Mouse (Mus musculus) embryo, embryonic 9.5 days (tissue): ENCODE measurements around the gene Ddt.
A peak's percentile ranks its signal among the peaks of the same experiment; 100 is the strongest.

Experiments used
- DNase-seq: peaks from one replicate; pipeline ENCODE4 v3.0.0-alpha.2; 2017; ENCODE audit errors: extremely low spot score

Gene Ddt

GRCm38 (mm10) chr10:75772795-75773664 lies at the start of gene Ddt:
TSS of gene Ddt (minus strand) at chr10:75773414.
- peak; percentile 92 for DNase-seq

DNA sequence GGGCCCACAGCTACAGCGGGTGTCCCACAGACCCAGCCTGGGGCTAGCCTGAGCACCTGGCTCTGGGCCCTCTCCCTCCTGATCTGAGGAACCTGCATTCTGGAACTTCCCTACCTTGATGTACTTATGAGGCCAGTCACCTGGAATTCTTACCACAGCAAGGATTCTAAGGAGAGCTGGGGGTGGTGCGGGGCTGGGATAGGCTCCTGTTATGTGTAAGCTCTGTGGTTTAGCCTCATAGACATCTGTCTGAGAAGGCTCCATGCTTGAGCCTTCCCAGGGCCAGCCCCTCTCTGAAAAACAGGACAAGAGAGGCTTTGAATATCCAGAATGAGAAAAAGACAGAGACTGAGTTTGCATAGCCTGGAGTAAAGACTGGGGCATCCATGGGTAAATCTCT lies 49.2 kb upstream of the Ddt start, which contains the start of gene Gstt4:
Gene Gstt4 (minus strand): TSS at position 101 of the 400 bp plus-strand sequence.
- no peak for DNase-seq

DNA sequence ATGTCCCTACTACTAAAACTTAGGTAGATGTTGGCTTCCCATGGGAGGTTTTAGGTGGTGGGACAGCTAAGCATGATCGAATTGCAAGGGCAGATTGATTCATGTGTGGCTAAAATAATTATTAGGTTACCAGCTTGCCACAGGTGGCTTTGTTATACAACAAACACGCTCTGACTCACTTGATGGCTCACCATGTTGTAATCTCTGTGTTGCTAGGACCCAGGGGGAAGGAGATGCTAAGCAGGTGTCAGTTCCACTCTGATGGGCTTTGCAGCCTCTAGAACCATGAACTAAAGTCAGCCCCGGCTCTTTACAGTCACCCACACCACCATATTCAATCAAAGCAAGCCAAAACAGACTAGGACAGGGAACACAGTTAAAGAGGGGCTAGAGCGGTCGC lies 46.7 kb upstream of the Ddt start:
- DNase-seq = no peak

DNA sequence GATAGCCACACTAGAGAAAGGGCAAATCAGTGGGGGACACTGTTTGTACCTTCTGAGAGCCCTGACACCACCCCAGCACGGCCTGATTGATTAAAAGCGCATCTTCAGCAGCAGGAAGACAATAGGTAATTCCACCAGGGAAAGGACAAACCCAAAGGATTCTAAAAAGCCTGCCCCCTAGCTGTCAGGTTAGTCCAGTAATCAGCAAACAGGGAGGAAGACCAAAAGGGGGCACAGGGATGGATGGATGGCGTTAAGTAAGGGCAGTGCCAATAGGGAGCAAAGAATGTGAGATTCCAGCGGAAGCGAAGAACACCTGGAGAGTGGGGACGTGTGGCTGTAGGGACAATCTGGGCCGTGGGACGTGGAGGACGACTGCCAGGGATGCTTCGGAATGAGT lies 45.4 kb upstream of the Ddt start:
- DNase-seq = no peak

DNA sequence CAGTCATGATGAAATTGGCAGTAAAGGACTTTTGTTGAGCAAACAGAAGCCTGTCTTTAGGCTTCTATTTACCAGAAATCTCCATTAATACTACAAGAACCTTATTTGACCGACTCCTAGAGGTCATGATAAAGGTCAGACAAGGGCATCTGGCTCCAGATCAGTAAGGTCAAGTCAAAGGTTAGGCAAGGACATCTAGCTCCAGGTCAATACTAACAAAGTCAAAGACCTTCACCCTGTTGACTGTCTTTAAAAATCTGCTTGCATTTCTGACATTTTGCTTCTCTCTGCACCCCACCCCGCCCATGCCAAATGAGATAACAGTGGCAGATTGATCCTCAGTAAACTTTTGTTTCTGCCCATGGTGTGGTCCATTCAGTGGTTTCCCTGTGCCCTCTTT lies 31.0 kb upstream of the Ddt start:
- no peak for DNase-seq

GRCm38 (mm10) chr10:75798176-75798696 lies 25.0 kb upstream of the Ddt start, which contains the start of gene Gstt1:
TSS of gene Gstt1 (minus strand) at chr10:75798584.
- DNase-seq = no peak

GRCm38 (mm10) chr10:75797619-75798175 lies 24.5 kb upstream of the Ddt start:
- DNase-seq = peak; percentile 27

DNA sequence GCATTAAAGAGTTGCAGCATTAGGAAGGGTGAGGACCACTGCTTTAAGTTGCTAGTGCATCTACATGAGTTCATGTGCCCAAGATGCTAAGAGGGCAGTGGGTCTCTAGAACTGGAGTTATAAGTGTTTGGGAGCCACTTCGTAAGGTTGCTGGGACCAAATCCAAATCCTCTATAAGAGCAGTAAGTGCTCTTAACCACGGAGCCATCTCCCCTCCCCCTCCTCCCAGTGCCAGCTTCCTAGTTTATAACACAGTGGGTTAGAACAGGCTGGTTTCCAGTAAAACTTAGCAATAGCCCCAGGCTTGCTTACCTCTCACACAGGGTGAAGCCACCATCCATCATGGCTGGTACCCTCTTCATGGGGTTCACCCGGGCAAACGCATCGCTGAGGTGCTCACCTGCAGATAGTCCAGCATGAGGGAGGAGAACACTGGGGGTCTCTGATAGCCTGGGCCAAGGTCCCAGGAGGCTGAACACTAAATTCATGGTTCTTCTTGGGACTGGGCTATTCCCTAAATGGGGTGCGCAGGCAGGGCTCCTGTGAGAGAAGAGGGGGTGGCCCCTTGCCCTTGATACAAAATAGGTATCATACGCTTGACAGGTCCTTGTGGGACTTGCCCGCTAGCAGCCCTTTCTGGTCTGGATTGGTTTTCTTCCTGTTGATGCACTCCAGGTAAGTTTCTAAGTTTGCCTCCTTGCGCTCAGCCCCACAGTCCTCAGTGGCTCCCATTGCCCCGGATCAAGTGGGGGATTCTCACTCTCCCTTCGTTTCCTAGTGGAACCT lies 23.7 kb upstream of the Ddt start:
- DNase-seq = no peak

GRCm38 (mm10) chr10:75794880-75795279 lies 21.7 kb upstream of the Ddt start:
- DNase-seq = peak; percentile 28

- no peak for DNase-seq
These were observed 17.6 kb upstream of the Ddt start for GRCm38 (mm10) chr10:75790773-75791172.

DNA sequence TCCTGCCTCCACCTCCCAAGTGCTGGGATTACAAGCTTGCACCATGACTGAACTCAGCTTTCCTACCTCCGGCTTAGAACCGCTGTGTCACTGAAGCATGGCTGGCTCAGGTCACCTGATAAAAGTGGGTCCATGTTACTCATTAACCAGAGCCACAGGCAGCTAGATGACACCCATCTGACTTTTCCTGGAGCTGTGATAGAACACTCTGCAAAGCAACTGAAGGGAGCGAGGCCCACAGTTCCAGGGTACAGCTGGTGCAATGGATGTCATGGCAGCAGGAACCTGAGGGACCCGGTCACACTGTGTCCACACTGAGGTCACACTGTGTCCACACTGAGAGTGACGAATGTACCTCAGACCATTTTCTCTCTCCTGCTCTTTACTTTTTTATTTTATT lies 16.6 kb upstream of the Ddt start:
- DNase-seq = no peak

DNA sequence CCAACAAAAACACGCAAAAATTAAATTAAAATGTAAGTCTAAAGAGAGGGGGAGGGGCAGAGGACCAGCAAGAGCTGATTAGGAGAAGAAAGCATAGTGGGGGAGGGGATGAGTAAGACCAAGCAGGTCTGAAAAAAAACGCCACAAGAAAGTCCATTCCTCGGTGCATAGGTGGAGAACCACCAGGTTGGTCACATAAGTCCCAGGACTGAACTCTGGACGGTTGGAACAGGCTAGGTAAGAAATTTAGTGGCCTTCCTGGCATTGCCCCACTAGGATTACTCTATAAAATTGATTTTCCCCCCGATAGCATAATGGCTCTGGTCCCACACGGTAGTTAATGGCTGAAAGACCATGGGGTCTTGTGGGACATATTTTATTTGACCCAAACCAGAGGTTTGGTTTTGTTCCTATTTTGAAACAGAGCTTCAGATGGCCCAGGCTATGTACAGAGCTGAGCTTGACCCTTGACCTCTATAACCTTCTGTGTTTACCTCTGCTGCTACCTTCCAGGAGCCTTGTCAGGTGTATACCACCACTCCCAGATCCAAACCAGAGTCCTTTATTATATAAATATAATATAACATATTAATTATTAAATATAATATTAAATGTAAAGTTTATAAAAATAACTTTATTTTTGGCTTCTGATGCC lies 16.0 kb upstream of the Ddt start:
- DNase-seq = no peak

DNA sequence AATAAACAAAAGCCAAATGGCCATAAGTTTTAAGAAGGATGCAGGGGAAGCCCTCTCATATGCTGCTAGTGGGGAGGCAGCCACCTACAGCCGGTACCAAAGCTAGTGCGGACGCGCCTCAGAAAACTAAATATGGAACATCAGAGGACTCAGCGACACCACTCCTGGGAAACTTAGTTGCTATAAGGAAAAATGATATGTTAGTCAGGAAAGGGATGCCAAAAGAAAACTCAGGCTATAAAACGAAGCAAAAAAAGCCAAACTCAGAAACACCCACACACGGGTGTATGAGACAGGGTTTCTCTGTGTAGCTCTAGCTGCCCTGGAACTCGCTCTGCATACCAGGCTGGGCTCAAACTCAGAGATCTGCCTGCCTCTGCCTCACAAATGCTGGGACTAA lies 15.1 kb upstream of the Ddt start:
- no peak for DNase-seq

DNA sequence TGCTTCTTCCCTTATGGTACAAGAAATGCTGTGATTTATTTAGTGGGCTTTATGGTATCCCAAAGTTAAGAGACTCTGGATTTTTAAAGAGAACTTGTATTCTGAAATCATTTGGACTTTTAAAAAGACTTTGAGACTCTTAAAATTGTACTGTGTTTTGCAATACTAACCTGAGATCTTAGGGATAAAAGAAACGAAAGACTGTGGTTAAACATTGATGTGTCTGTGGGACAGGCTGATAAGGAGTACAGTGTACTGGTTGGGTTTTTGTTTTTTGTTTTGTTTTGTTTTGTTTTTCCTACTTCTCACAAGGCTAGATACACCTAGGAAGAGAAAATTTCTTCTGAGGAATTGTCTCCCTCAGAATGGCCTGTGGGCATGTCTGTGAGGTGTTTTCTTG lies 12.2 kb upstream of the Ddt start:
- no peak for DNase-seq

DNA sequence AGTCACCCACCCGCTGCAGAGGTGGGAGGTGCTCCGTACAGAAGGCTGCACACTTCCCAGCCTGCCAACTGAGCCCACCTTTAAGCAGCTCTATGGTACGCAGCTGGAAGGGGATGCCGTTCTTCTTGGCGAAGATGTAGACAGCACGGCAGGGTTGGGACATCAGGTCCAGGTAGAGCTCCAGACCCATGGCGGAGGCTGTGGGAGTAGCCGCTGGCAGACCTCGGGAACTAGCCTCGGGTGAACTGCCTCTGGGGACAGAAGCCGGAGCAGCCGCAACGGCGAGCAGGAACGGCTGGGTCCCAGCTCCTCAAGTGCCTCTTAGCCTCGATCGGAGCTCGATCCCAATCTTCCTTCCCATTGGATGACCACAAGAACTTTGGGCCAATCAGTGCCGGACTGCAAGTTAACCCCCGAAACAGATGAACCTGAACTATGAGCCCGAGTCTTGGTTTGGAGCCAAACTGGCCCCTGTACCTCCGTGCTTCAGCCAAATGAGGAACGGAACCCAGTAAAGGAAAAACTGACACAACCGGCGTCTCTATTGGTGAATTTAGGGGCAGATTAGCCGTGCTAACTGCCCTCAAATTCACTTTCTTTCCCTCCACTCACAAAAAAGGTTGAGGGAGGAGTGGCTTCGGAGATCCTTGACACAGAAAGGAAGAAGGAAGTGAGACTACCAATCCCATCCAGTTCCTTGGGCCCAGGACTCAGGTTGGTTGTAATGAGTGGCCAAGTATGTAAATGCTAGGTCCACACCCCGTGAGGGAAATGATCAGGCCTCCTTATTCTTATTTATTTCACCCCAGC lies 7.8 kb upstream of the Ddt start, which contains the start of the genes Gm20441 and Gstt3:
Gene Gm20441 (minus strand): TSS at position 186 of the 810 bp plus-strand sequence.
Gene Gstt3 (minus strand): TSS at position 646 of the 810 bp plus-strand sequence.
- peak; percentile 61 for DNase-seq

DNA sequence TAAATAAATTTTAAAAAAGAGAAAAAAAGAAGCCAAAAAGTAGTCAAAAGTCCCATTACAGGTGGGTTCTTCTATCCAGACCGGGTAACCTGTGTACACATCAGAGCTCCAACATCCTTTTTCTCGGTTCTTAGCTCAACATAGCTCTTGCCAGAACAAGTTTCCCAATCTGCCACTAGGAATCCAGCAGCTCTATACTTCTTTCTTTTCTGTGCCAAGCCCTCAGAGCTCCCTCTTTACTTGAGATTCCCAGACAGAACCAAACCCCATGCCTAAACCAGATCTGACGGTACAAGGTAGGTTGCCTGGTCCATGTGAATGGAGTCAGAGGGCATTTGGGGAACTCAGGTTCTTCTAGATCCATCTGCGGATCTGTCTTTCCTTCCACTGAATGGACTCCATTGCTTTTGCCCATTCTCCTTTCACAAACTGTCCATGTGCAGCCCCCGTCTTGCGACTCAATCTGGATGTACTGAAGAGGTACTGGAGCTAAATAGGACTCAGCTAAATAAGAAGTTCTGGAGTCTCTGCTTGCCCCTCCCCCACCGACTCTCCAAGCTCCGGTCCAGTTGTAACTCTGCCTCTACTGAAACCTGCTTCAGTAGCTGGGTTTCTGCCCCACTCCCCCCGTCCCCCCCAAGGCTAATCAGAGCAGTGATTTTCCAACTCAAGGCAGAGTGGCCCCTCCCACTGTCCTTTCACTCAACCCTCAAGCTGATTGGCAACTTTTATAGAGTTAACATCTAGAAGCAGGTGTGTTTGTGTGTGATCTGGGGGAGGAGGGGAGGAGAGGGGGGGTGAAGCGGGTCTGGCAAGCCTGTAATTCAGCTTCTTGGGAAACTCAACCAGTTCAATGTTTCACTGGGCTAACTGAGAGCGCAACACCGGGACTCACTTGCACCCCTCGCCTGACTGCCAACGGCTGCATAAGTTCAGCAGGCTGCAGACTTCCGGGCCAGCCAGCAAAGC lies 6.3 kb upstream of the Ddt start:
- no peak for DNase-seq

- no peak for DNase-seq
These were observed 4.7 kb upstream of the Ddt start for GRCm38 (mm10) chr10:75777885-75778284.

GRCm38 (mm10) chr10:75776562-75776961 lies 3.3 kb upstream of the Ddt start:
- no peak for DNase-seq

DNA sequence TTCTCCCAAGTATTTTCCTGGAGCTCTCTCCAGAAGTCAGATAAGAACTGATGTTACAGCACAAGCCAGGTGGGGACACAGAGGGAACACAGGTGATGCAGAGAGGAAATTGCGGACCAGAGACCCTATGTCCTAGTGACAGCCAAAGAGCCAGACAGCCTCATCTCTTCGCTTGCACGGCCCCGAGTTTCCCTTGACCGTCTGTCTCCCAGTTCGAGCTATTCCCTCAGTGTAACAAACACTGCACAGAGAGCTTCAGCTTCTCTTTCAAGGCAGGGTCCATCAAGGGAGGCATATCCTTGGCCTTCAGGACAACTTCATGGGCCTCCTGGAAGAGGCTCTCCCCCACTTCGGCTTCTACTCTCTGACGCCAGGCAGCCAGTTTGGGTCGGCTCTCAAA lies 1.4 kb upstream of the Ddt start:
- no peak for DNase-seq
